Mouse (Mus musculus): ENCODE measurements around the gene Cass4.

Gene Cass4

GRCm38 (mm10) chr2:172393391-172394051, at the start of gene Cass4:
Gene Cass4, plus strand, starts transcription at chr2:172393794.
- peak; percentile 79 for DNase-seq (ENCODE audit: low read depth, low spot score)

GRCm38 (mm10) chr2:172344669-172345068, 48.9 kb upstream of the Cass4 start:
- DNase-seq (ENCODE audit: low read depth, low spot score) = peak; percentile 5

- peak; percentile 99 for DNase-seq (ENCODE audit: low read depth, low spot score)
These were observed 48.3 kb upstream of the Cass4 start, which contains the start of gene Fam210b for GRCm38 (mm10) chr2:172345258-172345738. Gene Fam210b, plus strand, starts transcription at chr2:172345565.

- DNase-seq (ENCODE audit: low read depth, low spot score) = peak; percentile 41
These were observed 47.3 kb upstream of the Cass4 start for GRCm38 (mm10) chr2:172346034-172346929.

GRCm38 (mm10) chr2:172346933-172347611, 46.5 kb upstream of the Cass4 start:
- DNase-seq (ENCODE audit: low read depth, low spot score) = peak; percentile 10

- no peak for DNase-seq (ENCODE audit: low read depth, low spot score)
These were observed 45.2 kb upstream of the Cass4 start for GRCm38 (mm10) chr2:172348297-172348950.

GRCm38 (mm10) chr2:172349776-172350175, 43.8 kb upstream of the Cass4 start:
- no peak for DNase-seq (ENCODE audit: low read depth, low spot score)

GRCm38 (mm10) chr2:172350773-172351172, 42.8 kb upstream of the Cass4 start:
- no peak for DNase-seq (ENCODE audit: low read depth, low spot score)

GRCm38 (mm10) chr2:172353218-172353617, 40.4 kb upstream of the Cass4 start:
- DNase-seq (ENCODE audit: low read depth, low spot score) = no peak

- DNase-seq (ENCODE audit: low read depth, low spot score) = no peak
These were observed 38.8 kb upstream of the Cass4 start for GRCm38 (mm10) chr2:172354761-172355160.

- DNase-seq (ENCODE audit: low read depth, low spot score) = no peak
These were observed 37.8 kb upstream of the Cass4 start for GRCm38 (mm10) chr2:172355833-172356232.

GRCm38 (mm10) chr2:172363176-172363575, 30.4 kb upstream of the Cass4 start:
- no peak for DNase-seq (ENCODE audit: low read depth, low spot score)

GRCm38 (mm10) chr2:172370411-172371223, 23.0 kb upstream of the Cass4 start, which contains the start of the genes Aurka and Cstf1:
Gene Aurka, minus strand, starts transcription at chr2:172370535.
Gene Cstf1, plus strand, starts transcription at chr2:172370681.
- DNase-seq (ENCODE audit: low read depth, low spot score) = peak; percentile 96

- DNase-seq (ENCODE audit: low read depth, low spot score) = no peak
These were observed 22.3 kb upstream of the Cass4 start for GRCm38 (mm10) chr2:172371258-172371657.

- DNase-seq (ENCODE audit: low read depth, low spot score) = no peak
These were observed 17.0 kb upstream of the Cass4 start for GRCm38 (mm10) chr2:172376551-172376950.

- no peak for DNase-seq (ENCODE audit: low read depth, low spot score)
These were observed 16.5 kb upstream of the Cass4 start for GRCm38 (mm10) chr2:172376999-172377515.

- DNase-seq (ENCODE audit: low read depth, low spot score) = peak; percentile 84
These were observed 15.3 kb upstream of the Cass4 start for GRCm38 (mm10) chr2:172378332-172378731.

- no peak for DNase-seq (ENCODE audit: low read depth, low spot score)
These were observed 13.1 kb upstream of the Cass4 start for GRCm38 (mm10) chr2:172380513-172380912.

- no peak for DNase-seq (ENCODE audit: low read depth, low spot score)
These were observed 12.3 kb upstream of the Cass4 start for GRCm38 (mm10) chr2:172381341-172381740.

GRCm38 (mm10) chr2:172381898-172382297, 11.7 kb upstream of the Cass4 start:
- DNase-seq (ENCODE audit: low read depth, low spot score) = no peak

All from CD4-positive, CD25-positive, alpha-beta regulatory T cell, adult 2 months (primary cell).